Mouse (Mus musculus) spleen, adult 2 months (tissue): Measurements from ENCODE around the gene Ntrk3.

Source experiments
- CTCF ChIP-seq: fragments of 200-500 bp; IDR thresholded peaks from 2 replicates; pipeline ENCODE4 v1.5.1; 2011; ENCODE audit warnings: mild to moderate bottlenecking, inconsistent platforms; ENCODE audit not compliant: insufficient read depth, insufficient read length, insufficient replicate concordance; ENCODE audit errors: extremely low read depth
- POLR2A ChIP-seq: fragments of 200-500 bp; IDR thresholded peaks from 2 replicates; pipeline ENCODE4 v1.6.1; 2011; ENCODE audit warnings: low read depth, low read length, inconsistent platforms

DNA sequence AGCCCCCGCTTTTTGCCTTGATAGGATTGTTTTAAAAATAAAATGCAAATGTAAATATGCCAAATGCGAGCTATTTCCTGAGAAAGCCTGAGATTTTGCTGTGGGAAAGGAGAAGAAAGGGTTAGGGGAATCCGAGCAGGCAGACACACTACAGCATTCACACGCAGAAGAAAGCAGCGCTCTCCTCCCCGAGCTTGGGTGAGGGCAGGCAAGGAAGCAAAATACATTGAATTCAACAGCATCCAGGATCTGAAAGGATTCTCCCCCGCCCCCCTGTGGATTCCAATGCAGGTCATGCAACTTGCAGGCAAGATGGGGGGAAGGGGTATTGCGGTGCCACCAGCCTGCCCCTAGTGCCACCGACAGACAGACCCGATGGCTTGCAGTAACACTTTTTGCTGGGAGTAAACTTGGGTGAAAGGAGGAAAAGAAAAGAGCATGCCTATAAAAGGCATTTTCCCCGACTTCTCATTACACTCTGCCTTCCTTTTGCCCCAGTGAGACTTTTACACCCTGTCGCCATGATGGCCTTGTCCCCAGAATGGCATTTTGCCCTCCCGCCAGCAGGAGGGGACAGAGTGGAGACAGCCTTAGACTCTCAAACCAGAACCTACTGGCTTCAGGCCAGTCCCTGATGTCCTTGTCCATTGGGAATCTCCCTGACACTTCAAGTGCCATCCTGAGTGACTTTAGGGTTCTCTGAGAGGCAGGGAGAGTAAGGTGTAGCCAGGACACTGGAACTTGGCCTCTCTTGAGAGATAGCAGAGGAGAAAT lies 158.2 kb downstream of the Ntrk3 start:
- no peak for TF ChIP-seq POLR2A
- TF ChIP-seq CTCF = peak; percentile 24; the same call in 1 of the 2 replicates
